Mouse (Mus musculus): ENCODE data around the gene Tmem238. TPM values are rescaled to one million over a fixed set of nuclear protein-coding genes. Genes with fewer than 3 reads are reported as not detected.
A peak's percentile ranks its signal among the peaks of the same experiment; 100 is the strongest.

Gene Tmem238
- polyA plus RNA-seq, 1 experiment from 2014 or later: 9.2 TPM

- peak overlapping the region; percentile 65 for H3K4me2 ChIP-seq (ENCODE audit: low read length)
- peak overlapping the region; percentile 49 for H3K9ac ChIP-seq (ENCODE audit: low read depth, low read length)
- H3K27me3 ChIP-seq (replicated peaks; ENCODE audit: control insufficient read depth, insufficient read depth, low read length): no peaks in the 10 kb centered on the region
- ATAC-seq: peak; percentile 67
- no peaks in the 10 kb centered on the region for H3K9me3 ChIP-seq (ENCODE audit: control insufficient read depth, low read length)
- H3K27ac ChIP-seq (ENCODE audit: low read depth, low read length): no peak overlapping the region
- 3% methylated on average over 30 of the region's 30 CpGs for whole genome bisulfite sequencing
- H3K4me3 ChIP-seq (ENCODE audit: low read length): peak overlapping the region; percentile 43
- H3K4me1 ChIP-seq (ENCODE audit: control insufficient read depth, insufficient read depth, low read depth, low read length): peaks cover 12% of the 10 kb centered on the region
- H3K36me3 ChIP-seq (ENCODE audit: control insufficient read depth, insufficient read depth, low read length): no peaks in the 10 kb centered on the region
These were observed 37.3 kb downstream of the Tmem238 start for GRCm38 (mm10) chr7:4751971-4752820.

- Histone ChIP-seq H3K27me3 (replicated peaks; ENCODE audit: control insufficient read depth, insufficient read depth, low read length) (no peaks in the 10 kb centered on the region), H3K4me3 (ENCODE audit: low read length) (no peak overlapping the region), H3K4me2 (ENCODE audit: low read length) (no peak overlapping the region), H3K4me1 (ENCODE audit: control insufficient read depth, insufficient read depth, low read depth, low read length) (peaks cover 12% of the 10 kb centered on the region), H3K36me3 (ENCODE audit: control insufficient read depth, insufficient read depth, low read length) (peaks cover 5% of the 10 kb centered on the region; the same call in 1 of the 2 replicates), H3K9me3 (ENCODE audit: control insufficient read depth, low read length) (no peaks in the 10 kb centered on the region), H3K9ac (ENCODE audit: low read depth, low read length) (no peak overlapping the region), H3K27ac (ENCODE audit: low read depth, low read length) (no peak overlapping the region)
- ATAC-seq: no peak
- WGBS: 78% methylated on average over 2 of the region's 2 CpGs
These were observed 40.3 kb downstream of the Tmem238 start for GRCm38 (mm10) chr7:4749169-4749568.

GRCm38 (mm10) chr7:4748321-4748720 lies 41.1 kb downstream of the Tmem238 start:
- Histone ChIP-seq H3K9me3 (ENCODE audit: control insufficient read depth, low read length) (no peaks in the 10 kb centered on the region), H3K4me3 (ENCODE audit: low read length) (no peak overlapping the region), H3K27me3 (replicated peaks; ENCODE audit: control insufficient read depth, insufficient read depth, low read length) (no peaks in the 10 kb centered on the region), H3K4me1 (ENCODE audit: control insufficient read depth, insufficient read depth, low read depth, low read length) (peaks cover 12% of the 10 kb centered on the region), H3K36me3 (ENCODE audit: control insufficient read depth, insufficient read depth, low read length) (peaks cover 5% of the 10 kb centered on the region; the same call in 1 of the 2 replicates), H3K4me2 (ENCODE audit: low read length) (no peak overlapping the region), H3K9ac (ENCODE audit: low read depth, low read length) (no peak overlapping the region), H3K27ac (ENCODE audit: low read depth, low read length) (no peak overlapping the region)
- no peak for ATAC-seq
- WGBS: 78% methylated on average over 4 of the region's 4 CpGs

GRCm38 (mm10) chr7:4747156-4747899 lies 42.1 kb downstream of the Tmem238 start:
- Histone ChIP-seq H3K4me3 (ENCODE audit: low read length) (no peak overlapping the region), H3K4me1 (ENCODE audit: control insufficient read depth, insufficient read depth, low read depth, low read length) (peaks cover 12% of the 10 kb centered on the region), H3K9ac (ENCODE audit: low read depth, low read length) (no peak overlapping the region), H3K9me3 (ENCODE audit: control insufficient read depth, low read length) (no peaks in the 10 kb centered on the region), H3K4me2 (ENCODE audit: low read length) (no peak overlapping the region), H3K36me3 (ENCODE audit: control insufficient read depth, insufficient read depth, low read length) (peaks cover 5% of the 10 kb centered on the region; the same call in 1 of the 2 replicates), H3K27me3 (replicated peaks; ENCODE audit: control insufficient read depth, insufficient read depth, low read length) (no peaks in the 10 kb centered on the region), H3K27ac (ENCODE audit: low read depth, low read length) (no peak overlapping the region)
- 78% methylated on average over 9 of the region's 9 CpGs for WGBS
- ATAC-seq: no peak

- WGBS: 85% methylated on average over 22 of the region's 22 CpGs
- no peak overlapping the region for H3K9ac ChIP-seq (ENCODE audit: low read depth, low read length)
These were observed 43.0 kb downstream of the Tmem238 start for GRCm38 (mm10) chr7:4746326-4746980.

GRCm38 (mm10) chr7:4744886-4745285 lies 44.6 kb downstream of the Tmem238 start:
- Histone ChIP-seq H3K9me3 (ENCODE audit: control insufficient read depth, low read length) (no peaks in the 10 kb centered on the region), H3K4me3 (ENCODE audit: low read length) (no peak overlapping the region), H3K4me2 (ENCODE audit: low read length) (no peak overlapping the region), H3K27me3 (replicated peaks; ENCODE audit: control insufficient read depth, insufficient read depth, low read length) (no peaks in the 10 kb centered on the region), H3K4me1 (ENCODE audit: control insufficient read depth, insufficient read depth, low read depth, low read length) (peaks cover 21% of the 10 kb centered on the region), H3K36me3 (ENCODE audit: control insufficient read depth, insufficient read depth, low read length) (peaks cover 5% of the 10 kb centered on the region; the same call in 1 of the 2 replicates), H3K9ac (ENCODE audit: low read depth, low read length) (no peak overlapping the region), H3K27ac (ENCODE audit: low read depth, low read length) (no peak overlapping the region)
- 96% methylated on average over 4 of the region's 6 CpGs for WGBS
- no peak for ATAC-seq

More at GRCm38 (mm10) chr7:4746326-4746980, 43.0 kb downstream of the Tmem238 start:
- Histone ChIP-seq H3K4me3 (ENCODE audit: low read length) (no peak overlapping the region), H3K9me3 (ENCODE audit: control insufficient read depth, low read length) (no peaks in the 10 kb centered on the region), H3K36me3 (ENCODE audit: control insufficient read depth, insufficient read depth, low read length) (peaks cover 5% of the 10 kb centered on the region; the same call in 1 of the 2 replicates), H3K4me2 (ENCODE audit: low read length) (no peak overlapping the region), H3K27me3 (replicated peaks; ENCODE audit: control insufficient read depth, insufficient read depth, low read length) (no peaks in the 10 kb centered on the region), H3K27ac (ENCODE audit: low read depth, low read length) (no peak overlapping the region), H3K4me1 (ENCODE audit: control insufficient read depth, insufficient read depth, low read depth, low read length) (peaks cover 14% of the 10 kb centered on the region)
- no peak for ATAC-seq

GRCm38 (mm10) chr7:4743354-4743753 lies 46.1 kb downstream of the Tmem238 start:
- Histone ChIP-seq H3K4me2 (ENCODE audit: low read length) (no peak overlapping the region), H3K4me1 (ENCODE audit: control insufficient read depth, insufficient read depth, low read depth, low read length) (peaks cover 25% of the 10 kb centered on the region), H3K9ac (ENCODE audit: low read depth, low read length) (no peak overlapping the region), H3K27ac (ENCODE audit: low read depth, low read length) (no peak overlapping the region), H3K4me3 (ENCODE audit: low read length) (no peak overlapping the region), H3K36me3 (ENCODE audit: control insufficient read depth, insufficient read depth, low read length) (peaks cover 5% of the 10 kb centered on the region; the same call in 1 of the 2 replicates), H3K9me3 (ENCODE audit: control insufficient read depth, low read length) (no peaks in the 10 kb centered on the region), H3K27me3 (replicated peaks; ENCODE audit: control insufficient read depth, insufficient read depth, low read length) (no peaks in the 10 kb centered on the region)
- no peak for ATAC-seq
- WGBS: 75% methylated on average over 2 of the region's 2 CpGs

- WGBS: 80% methylated on average over 6 of the region's 6 CpGs
These were observed 47.0 kb downstream of the Tmem238 start for GRCm38 (mm10) chr7:4742482-4742819.

More at GRCm38 (mm10) chr7:4742482-4742819, 47.0 kb downstream of the Tmem238 start:
- Histone ChIP-seq H3K27me3 (replicated peaks; ENCODE audit: control insufficient read depth, insufficient read depth, low read length) (no peaks in the 10 kb centered on the region), H3K27ac (ENCODE audit: low read depth, low read length) (no peak overlapping the region), H3K4me3 (ENCODE audit: low read length) (no peak overlapping the region), H3K4me2 (ENCODE audit: low read length) (no peak overlapping the region), H3K4me1 (ENCODE audit: control insufficient read depth, insufficient read depth, low read depth, low read length) (peaks cover 25% of the 10 kb centered on the region), H3K36me3 (ENCODE audit: control insufficient read depth, insufficient read depth, low read length) (peaks cover 5% of the 10 kb centered on the region; the same call in 1 of the 2 replicates), H3K9me3 (ENCODE audit: control insufficient read depth, low read length) (no peaks in the 10 kb centered on the region), H3K9ac (ENCODE audit: low read depth, low read length) (no peak overlapping the region; the same call in 1 of the 2 replicates)
- ATAC-seq: no peak

All from hindbrain, embryonic 16.5 days (tissue).